Mouse (Mus musculus) CH12.LX (cell line): ENCODE measurements at regions not wholly inside any gene's neighbourhood (a gene's known extent, or its start where the extent isn't known, plus 50 kb on each side); places are given as distances from the start of the nearest gene placed in this dataset.

Experiments
- DNase-seq: peaks from one replicate; pipeline ENCODE4 v3.0.0-alpha.2; 2013; ENCODE audit errors: extremely low read depth
- H3K27ac ChIP-seq: 2 replicates; pipeline ENCODE4 v1.5.1; 2012; ENCODE audit warnings: low read depth, mild to moderate bottlenecking, control low read depth, moderate library complexity; ENCODE audit not compliant: insufficient read depth
- H3K27me3 ChIP-seq: replicated peaks from 2 replicates; pipeline ENCODE3; 2012; ENCODE audit warnings: inconsistent platforms
- H3K36me3 ChIP-seq, 2 experiments: replicated peaks in 1 of 2; 2 replicates each; pipeline versions ENCODE3 to v1.6.1; 2012; ENCODE audit warnings: inconsistent platforms in 1 of 2, low read length in 1 of 2, mild to moderate bottlenecking in 1 of 2, mixed read lengths in 1 of 2, moderate library complexity in 1 of 2; ENCODE audit not compliant: control insufficient read depth in 1 of 2, insufficient read depth in 1 of 2
- H3K4me1 ChIP-seq, 2 experiments: 2 replicates each; pipeline ENCODE4 v1.6.1; 2012; ENCODE audit warnings: inconsistent platforms in 1 of 2, moderate library complexity in 1 of 2; ENCODE audit not compliant: insufficient read depth in 2 of 2, control insufficient read depth in 1 of 2
- H3K4me2 ChIP-seq: 2 replicates; pipeline ENCODE4 v1.6.1; 2012; ENCODE audit warnings: low read depth, mild to moderate bottlenecking, control low read depth; ENCODE audit not compliant: poor library complexity, insufficient read depth, severe bottlenecking
- H3K4me3 ChIP-seq, 3 experiments: fragments of 150-350 bp in 1 of 3; sonication (generic) in 1 of 3; replicated peaks in 1 of 3; 2 replicates each; pipeline versions ENCODE3 to v1.5.1; 2011 to 2012; ENCODE audit warnings: low read depth in 2 of 3, low read length in 2 of 3, mild to moderate bottlenecking in 2 of 3, moderate library complexity in 2 of 3, control low read depth in 1 of 3, improper control_type of control experiment in 1 of 3, inconsistent platforms in 1 of 3, mixed read lengths in 1 of 3; ENCODE audit not compliant: poor library complexity in 1 of 3
- H3K79me2 ChIP-seq: replicated peaks from 2 replicates; pipeline ENCODE4 v1.6.1; 2012; ENCODE audit warnings: mild to moderate bottlenecking, moderate library complexity; ENCODE audit not compliant: control insufficient read depth, poor library complexity, insufficient read depth, severe bottlenecking; ENCODE audit errors: extremely low read depth
- H3K9ac ChIP-seq: 2 replicates; pipeline ENCODE4 v1.6.1; 2012; ENCODE audit warnings: low read depth, mild to moderate bottlenecking, control low read depth, moderate library complexity; ENCODE audit not compliant: insufficient read depth
- H3K9me3 ChIP-seq: replicated peaks from 2 replicates; pipeline ENCODE3; 2012; ENCODE audit warnings: low read length, inconsistent platforms, mixed read lengths
- CHD2 ChIP-seq: IDR thresholded peaks from 2 replicates; pipeline ENCODE4 v1.6.1; 2011; ENCODE audit warnings: low read length, improper control_type of control experiment
- ETS1 ChIP-seq: conservative IDR thresholded peaks from 2 replicates; pipeline ENCODE4 v1.6.1; 2012; ENCODE audit warnings: low read depth, mild to moderate bottlenecking, inconsistent platforms, low read length, improper control_type of control experiment, moderate library complexity
- GABPA ChIP-seq: IDR thresholded peaks from 2 replicates; pipeline ENCODE4 v1.6.1; 2012; ENCODE audit warnings: low read depth, low read length, improper control_type of control experiment, inconsistent platforms; ENCODE audit not compliant: insufficient replicate concordance
- IRF4 ChIP-seq: IDR thresholded peaks from 2 replicates; pipeline ENCODE4 v1.6.1; 2014; ENCODE audit warnings: low read depth, mild to moderate bottlenecking, inconsistent platforms, low read length, improper control_type of control experiment
- MEF2A ChIP-seq: IDR thresholded peaks from 2 replicates; pipeline ENCODE4 v1.6.1; 2014; ENCODE audit warnings: low read depth, mild to moderate bottlenecking, inconsistent platforms, low read length, improper control_type of control experiment, borderline replicate concordance
- MYC ChIP-seq: IDR thresholded peaks from 2 replicates; pipeline ENCODE4 v1.6.1; 2011; ENCODE audit warnings: low read depth, mild to moderate bottlenecking, improper control_type of control experiment, low read length
- POLR2AphosphoS2 ChIP-seq: IDR thresholded peaks from 2 replicates; pipeline ENCODE4 v1.6.1; 2011; ENCODE audit warnings: low read depth, low read length, improper control_type of control experiment
- RAD21 ChIP-seq: IDR thresholded peaks from 2 replicates; pipeline ENCODE4 v1.6.1; 2011; ENCODE audit warnings: low read depth, mild to moderate bottlenecking, low read length, improper control_type of control experiment, moderate library complexity
- RCOR1 ChIP-seq: conservative IDR thresholded peaks from 2 replicates; pipeline ENCODE4 v1.6.1; 2012; ENCODE audit warnings: low read depth, mild to moderate bottlenecking, inconsistent platforms, low read length, improper control_type of control experiment
- TBP ChIP-seq: conservative IDR thresholded peaks from 2 replicates; pipeline ENCODE4 v1.6.1; 2011; ENCODE audit warnings: low read depth, low read length, improper control_type of control experiment
- TCF12 ChIP-seq: IDR thresholded peaks from 2 replicates; pipeline ENCODE4 v1.6.1; 2014; ENCODE audit warnings: low read depth, mild to moderate bottlenecking, inconsistent platforms, low read length, improper control_type of control experiment
- USF1 ChIP-seq: IDR thresholded peaks from 2 replicates; pipeline ENCODE4 v1.6.1; 2014; ENCODE audit warnings: low read depth, mild to moderate bottlenecking, inconsistent platforms, low read length, improper control_type of control experiment
- USF2 ChIP-seq: conservative IDR thresholded peaks from 2 replicates; pipeline ENCODE4 v1.6.1; 2011; ENCODE audit warnings: low read depth, low read length, improper control_type of control experiment
- ZC3H11A ChIP-seq: IDR thresholded peaks from 2 replicates; pipeline ENCODE4 v1.6.1; 2012; ENCODE audit warnings: low read depth, mild to moderate bottlenecking, inconsistent platforms, low read length, improper control_type of control experiment
- ZKSCAN1 ChIP-seq: IDR thresholded peaks from 2 replicates; pipeline ENCODE4 v1.6.1; 2012; ENCODE audit warnings: low read depth, inconsistent platforms, low read length, improper control_type of control experiment, borderline replicate concordance
- ZNF384 ChIP-seq: IDR thresholded peaks from 2 replicates; pipeline ENCODE4 v1.6.1; 2012; ENCODE audit warnings: low read depth, low read length, improper control_type of control experiment, inconsistent platforms
- dilution Hi-C: fragments of 300-500 bp; cut with MboI; formaldehyde crosslinking; loops from 2 replicates; pipeline ENCODE4 v1.14.3; 2020; ENCODE audit warnings: low sequenced_read_pairs; ENCODE audit not compliant: extremely low pct_unique_long_range_greater_than_20kb, extremely low pct_ligation_motif_present
- in situ Hi-C: fragments of 300-500 bp; cut with MboI; formaldehyde crosslinking; loops from 3 replicates; pipeline ENCODE4 v1.14.3; 2019; ENCODE audit warnings: low sequenced_read_pairs, low pct_ligation_motif_present, low pct_unique_long_range_greater_than_20kb, mixed read lengths

GRCm38 (mm10) chr2:45757176-45757575, 640.0 kb upstream of the Zeb2 start:
- no peak for DNase-seq
- TF ChIP-seq ETS1 (no peak), POLR2AphosphoS2 (no peak), USF2 (no peak), GABPA (no peak), MYC (no peak), ZKSCAN1 (no peak), CHD2 (no peak), TBP (no peak), USF1 (no peak), RAD21 (no peak), TCF12 (no peak), ZC3H11A (no peak), MEF2A (no peak), ZNF384 (no peak)
- TF ChIP-seq, all 38 proteins: peak for 0
- H3K4me2 ChIP-seq, result no peak overlapping the region
- H3K9ac ChIP-seq, result no peak overlapping the region
- dilution Hi-C loops (no loop called here), in situ Hi-C loops (no loop called here)
- H3K4me1 ChIP-seq, result peaks cover 0 to 4% of the 10 kb centered on the region in 2 experiments; a peak in 1 of 4 replicates
- no peaks in the 10 kb centered on the region for H3K9me3 ChIP-seq
- H3K36me3 ChIP-seq, result no peaks in the 10 kb centered on the region
- no peaks in the 10 kb centered on the region for H3K27me3 ChIP-seq
- H3K4me3 ChIP-seq, result no peak overlapping the region
- H3K79me2 ChIP-seq, result no peaks in the 10 kb centered on the region
- no peak overlapping the region for H3K27ac ChIP-seq

- no peaks in the 10 kb centered on the region for H3K9me3 ChIP-seq
- H3K27ac ChIP-seq, result no peak overlapping the region
- no peak overlapping the region for H3K9ac ChIP-seq
- H3K79me2 ChIP-seq, result no peaks in the 10 kb centered on the region
- no peak overlapping the region for H3K4me2 ChIP-seq
- no peaks in the 10 kb centered on the region for H3K36me3 ChIP-seq
- no peak overlapping the region for H3K4me3 ChIP-seq
- H3K27me3 ChIP-seq, result no peaks in the 10 kb centered on the region
- peaks cover 0 to 4% of the 10 kb centered on the region in 2 experiments; a peak in 1 of 4 replicates for H3K4me1 ChIP-seq
- DNase-seq, result no peak
- in situ Hi-C loops (no loop called here), dilution Hi-C loops (no loop called here)
- TF ChIP-seq TBP, result no peak
- TF ChIP-seq IRF4, result no peak
- no peak for TF ChIP-seq RCOR1
These were observed 639.2 kb upstream of the Zeb2 start for GRCm38 (mm10) chr2:45756395-45756794.
